Mouse (Mus musculus) thymus, postnatal 25 days (tissue): ENCODE measurements around the gene Gm20888.
"Not testable (repeated sequence)": the region's sequence is repeated elsewhere in the genome, so short reads cannot be mapped to it uniquely, and the experiment has no call there.

Source experiments
- DNase-seq: peaks from one replicate; pipeline ENCODE4 v3.0.0; 2022

Gm20888 gene

GRCm38 (mm10) chrY:70441582-70441981, at the start of gene Gm20888:
Gm20888 (plus strand) TSS chrY:70441882.
- not testable (repeated sequence) for DNase-seq
